Mouse (Mus musculus) liver, postnatal 0 days (tissue): Measurements from ENCODE around the gene Gsdma3.

Source experiments
- CTCF ChIP-seq: sonication (generic); IDR thresholded peaks from 2 replicates; pipeline ENCODE4 v1.5.1; 2016; ENCODE audit warnings: antibody characterized with exemption, low read depth
- EP300 ChIP-seq: IDR thresholded peaks from 2 replicates; pipeline ENCODE4 v1.6.1; 2016; ENCODE audit warnings: antibody characterized with exemption, low read depth, mild to moderate bottlenecking

GRCm38 (mm10) chr11:98686976-98687375 is 60.8 kb downstream of the Gsdma3 start:
- TF ChIP-seq CTCF (no peak), EP300 (no peak)
